Mouse (Mus musculus) hindbrain, embryonic 11.5 days (tissue): Measurements from ENCODE around the gene Tbc1d9. TPM values are rescaled to one million over a fixed set of nuclear protein-coding genes. Genes with fewer than 3 reads are reported as not detected.

Source experiments
- ATAC-seq: fragments of 200-750 bp; cut with Nextera tagmentation; 2 replicates; pipeline ENCODE4 v1.8.0; 2017; ENCODE audit warnings: mild to moderate bottlenecking, moderate TSS enrichment, moderate library complexity; ENCODE audit not compliant: low FRiP score
- DNase-seq: peaks from one replicate; pipeline ENCODE4 v3.0.0-alpha.2; 2015; ENCODE audit warnings: low spot score
- H3K27ac ChIP-seq: fragments of 300-500 bp; sonication (generic); 2 replicates; pipeline ENCODE4 v1.5.1; 2014; ENCODE audit warnings: mild to moderate bottlenecking, low read depth, low read length
- H3K27me3 ChIP-seq: fragments of 300-500 bp; sonication (generic); 2 replicates; pipeline ENCODE4 v1.6.1; 2014; ENCODE audit warnings: mild to moderate bottlenecking, low read length, moderate library complexity, mixed read lengths; ENCODE audit not compliant: control insufficient read depth, insufficient read depth
- H3K36me3 ChIP-seq: fragments of 300-500 bp; sonication (generic); 2 replicates; pipeline ENCODE4 v1.6.1; 2014; ENCODE audit warnings: mild to moderate bottlenecking, low read length, moderate library complexity, mixed read lengths; ENCODE audit not compliant: control insufficient read depth, insufficient read depth
- H3K4me1 ChIP-seq: fragments of 300-500 bp; sonication (generic); replicated peaks from 2 replicates; pipeline ENCODE4 v1.6.1; 2014; ENCODE audit warnings: low read length, mixed read lengths; ENCODE audit not compliant: control insufficient read depth, insufficient read depth
- H3K4me2 ChIP-seq: fragments of 300-500 bp; sonication (generic); replicated peaks from 2 replicates; pipeline ENCODE4 v1.6.1; 2014; ENCODE audit warnings: mild to moderate bottlenecking, low read depth, low read length
- H3K4me3 ChIP-seq: fragments of 300-500 bp; sonication (generic); 2 replicates; pipeline ENCODE4 v1.5.1; 2014; ENCODE audit warnings: low read depth, low read length
- H3K9ac ChIP-seq: fragments of 300-500 bp; sonication (generic); 2 replicates; pipeline ENCODE4 v1.6.1; 2014; ENCODE audit warnings: low read depth, low read length
- H3K9me3 ChIP-seq: fragments of 300-500 bp; sonication (generic); 2 replicates; pipeline ENCODE4 v1.6.1; 2016; ENCODE audit warnings: low read length; ENCODE audit not compliant: control insufficient read depth
- WGBS: fragments of 180-500 bp; shearing (Covaris S2); extraction: QIAGEN DNeasy Blood & Tissue Kit; methylation state at CpG from one replicate; pipeline ENCODE4 v1.1.7; 2014; 5-methylcytosine and 5-hydroxymethylcytosine counted together
- polyA plus RNA-seq: library from polyadenylated mRNA; unstranded; fragments of >200 nt; fragmentation: Nextera tagmentation; extraction: Ambion mirVana; gene quantifications from 2 replicates; pipeline ENCODE4 v1.2.1, GENCODE M21; 2014

Gene Tbc1d9
- polyA plus RNA-seq, 1 experiment from 2014 or later, result 12.8 TPM

- H3K9ac ChIP-seq, result no peak overlapping the region
- ATAC-seq, result no peak
- no peaks in the 10 kb centered on the region for H3K27me3 ChIP-seq
- H3K4me2 ChIP-seq, result no peak overlapping the region
- WGBS, result 90% methylated on average over 2 of the region's 2 CpGs
- no peaks in the 10 kb centered on the region for H3K36me3 ChIP-seq
- H3K4me1 ChIP-seq, result 0 out of 2 replicates have a peak, but pooled peaks cover 2% of the 10 kb centered on the region
- H3K9me3 ChIP-seq, result no peaks in the 10 kb centered on the region
- no peak overlapping the region for H3K27ac ChIP-seq
- DNase-seq, result peak; percentile 44
- no peak overlapping the region for H3K4me3 ChIP-seq
Measured at GRCm38 (mm10) chr8:83169709-83170108, 4.6 kb downstream of the Tbc1d9 start.

- no peaks in the 10 kb centered on the region for H3K27me3 ChIP-seq
- no peaks in the 10 kb centered on the region for H3K9me3 ChIP-seq
- WGBS, result 39% methylated on average over 6 of the region's 6 CpGs
- H3K4me3 ChIP-seq, result no peak overlapping the region
- no peak overlapping the region for H3K4me2 ChIP-seq
- DNase-seq (no peak), ATAC-seq (no peak)
- H3K9ac ChIP-seq, result no peak overlapping the region
- H3K4me1 ChIP-seq, result no peaks in the 10 kb centered on the region
- no peak overlapping the region for H3K27ac ChIP-seq
- no peaks in the 10 kb centered on the region for H3K36me3 ChIP-seq
Measured at GRCm38 (mm10) chr8:83170894-83171293, 5.7 kb downstream of the Tbc1d9 start.

DNA sequence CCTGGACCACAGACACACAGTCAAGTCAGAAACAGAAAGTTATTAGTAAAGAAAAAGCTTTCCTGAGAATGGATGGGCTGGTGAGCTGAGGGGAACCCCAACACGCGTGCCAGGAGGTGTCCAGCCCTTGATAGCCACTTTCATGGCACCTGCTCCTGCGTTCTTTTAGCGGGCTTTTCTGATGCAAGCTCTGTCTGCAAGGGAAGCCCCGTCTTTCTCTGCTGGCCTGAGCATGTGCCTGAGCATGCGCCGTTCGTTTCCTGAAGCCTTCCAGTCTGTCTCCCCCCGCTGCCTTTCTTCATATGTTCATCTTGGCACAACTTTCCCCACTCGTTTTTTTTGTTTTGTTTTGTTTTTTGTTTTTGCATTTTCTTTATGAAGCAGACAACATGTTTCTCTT is 10.5 kb downstream of the Tbc1d9 start:
- 81% methylated on average over 10 of the region's 10 CpGs for WGBS
- H3K9ac ChIP-seq, result no peak overlapping the region
- no peak overlapping the region for H3K4me3 ChIP-seq
- no peaks in the 10 kb centered on the region for H3K27me3 ChIP-seq
- no peaks in the 10 kb centered on the region for H3K4me1 ChIP-seq
- no peak for ATAC-seq
- H3K27ac ChIP-seq, result no peak overlapping the region
- H3K36me3 ChIP-seq, result no peaks in the 10 kb centered on the region
- H3K4me2 ChIP-seq, result no peak overlapping the region
- no peaks in the 10 kb centered on the region for H3K9me3 ChIP-seq
- DNase-seq, result no peak

DNA sequence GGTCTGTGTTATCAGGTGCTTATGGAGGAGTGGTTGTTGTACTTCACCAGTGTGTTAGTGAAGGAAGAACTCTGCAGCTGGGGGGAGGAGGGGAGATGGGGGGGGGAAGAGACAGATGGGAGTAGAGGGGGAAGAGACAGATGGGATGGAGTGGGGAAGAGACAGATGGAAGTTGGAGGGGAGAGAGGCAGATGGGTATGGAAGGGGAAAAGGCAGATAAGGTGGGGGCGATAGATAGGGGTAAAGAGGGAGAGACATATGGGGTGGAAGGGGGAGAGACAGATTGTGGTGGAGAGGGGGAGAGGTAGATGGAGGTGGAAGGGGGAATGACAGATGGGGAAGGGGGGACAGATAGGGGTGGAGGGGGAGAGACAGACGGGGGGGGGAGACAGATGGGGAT is 11.6 kb downstream of the Tbc1d9 start:
- H3K4me3 ChIP-seq, result no peak overlapping the region
- no peaks in the 10 kb centered on the region for H3K9me3 ChIP-seq
- 25% methylated on average over 2 of the region's 2 CpGs for WGBS
- no peak overlapping the region for H3K9ac ChIP-seq
- no peak overlapping the region for H3K4me2 ChIP-seq
- peak; percentile 68 for ATAC-seq
- no peaks in the 10 kb centered on the region for H3K36me3 ChIP-seq
- H3K4me1 ChIP-seq, result no peaks in the 10 kb centered on the region
- H3K27ac ChIP-seq, result no peak overlapping the region
- no peak for DNase-seq
- H3K27me3 ChIP-seq, result no peaks in the 10 kb centered on the region

- WGBS, result 21% methylated on average over 11 of the region's 11 CpGs
- DNase-seq, result no peak
- Histone ChIP-seq H3K27ac (peak overlapping the region; percentile 5; the same call in 1 of the 2 replicates), H3K9ac (no peak overlapping the region), H3K36me3 (no peaks in the 10 kb centered on the region), H3K27me3 (no peaks in the 10 kb centered on the region), H3K9me3 (no peaks in the 10 kb centered on the region), H3K4me1 (no peaks in the 10 kb centered on the region), H3K4me2 (no peak overlapping the region), H3K4me3 (no peak overlapping the region)
- peak; percentile 37 for ATAC-seq
Measured at GRCm38 (mm10) chr8:83177317-83178195, 12.4 kb downstream of the Tbc1d9 start.

GRCm38 (mm10) chr8:83178228-83178742 is 13.1 kb downstream of the Tbc1d9 start:
- no peak for ATAC-seq
- Histone ChIP-seq H3K27me3 (no peaks in the 10 kb centered on the region), H3K4me1 (peaks cover 4% of the 10 kb centered on the region; the same call in 1 of the 2 replicates), H3K9me3 (no peaks in the 10 kb centered on the region), H3K27ac (no peak overlapping the region), H3K9ac (no peak overlapping the region), H3K4me3 (no peak overlapping the region), H3K4me2 (no peak overlapping the region), H3K36me3 (no peaks in the 10 kb centered on the region)
- DNase-seq, result peak; percentile 36
- 18% methylated on average over 9 of the region's 9 CpGs for WGBS

GRCm38 (mm10) chr8:83181851-83182482 is 16.8 kb downstream of the Tbc1d9 start:
- DNase-seq, result no peak
- H3K27ac ChIP-seq, result 0 out of 2 replicates have a peak overlapping the region, but pooled peaks have one; percentile 14
- no peak overlapping the region for H3K9ac ChIP-seq
- no peaks in the 10 kb centered on the region for H3K9me3 ChIP-seq
- ATAC-seq, result no peak
- 85% methylated on average over 6 of the region's 6 CpGs for WGBS
- no peaks in the 10 kb centered on the region for H3K27me3 ChIP-seq
- peaks cover 4% of the 10 kb centered on the region; the same call in 1 of the 2 replicates for H3K4me1 ChIP-seq
- H3K4me2 ChIP-seq, result no peak overlapping the region
- no peak overlapping the region for H3K4me3 ChIP-seq
- no peaks in the 10 kb centered on the region for H3K36me3 ChIP-seq

DNA sequence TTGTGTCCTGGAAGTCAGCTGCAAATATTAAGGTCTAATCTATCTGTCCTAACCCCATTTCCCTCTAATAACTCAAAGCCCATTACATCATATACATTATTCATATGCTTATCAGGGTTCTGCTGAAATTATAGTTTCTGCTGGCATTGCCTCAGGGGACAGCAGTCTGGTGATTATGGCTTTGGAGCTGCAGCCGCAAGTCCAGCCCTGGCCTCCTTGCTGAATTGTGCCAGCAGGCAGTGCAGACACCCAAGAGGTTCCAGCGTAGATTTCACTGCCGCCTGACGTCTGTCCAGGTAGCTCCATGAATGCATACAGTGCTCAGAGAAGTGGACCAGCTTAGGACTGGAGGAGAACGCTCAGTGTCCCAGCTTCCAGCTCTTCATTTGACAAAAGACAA is 17.6 kb downstream of the Tbc1d9 start:
- DNase-seq (no peak), ATAC-seq (peak; percentile 56)
- H3K27me3 ChIP-seq, result no peaks in the 10 kb centered on the region
- H3K27ac ChIP-seq, result peak overlapping the region; percentile 61; the same call in 1 of the 2 replicates
- H3K9me3 ChIP-seq, result no peaks in the 10 kb centered on the region
- no peak overlapping the region for H3K4me3 ChIP-seq
- no peaks in the 10 kb centered on the region for H3K36me3 ChIP-seq
- H3K4me2 ChIP-seq, result no peak overlapping the region
- 73% methylated on average over 5 of the region's 5 CpGs for WGBS
- H3K4me1 ChIP-seq, result peaks cover 4% of the 10 kb centered on the region; the same call in 1 of the 2 replicates
- H3K9ac ChIP-seq, result no peak overlapping the region
